In the genomic region with DNA sequence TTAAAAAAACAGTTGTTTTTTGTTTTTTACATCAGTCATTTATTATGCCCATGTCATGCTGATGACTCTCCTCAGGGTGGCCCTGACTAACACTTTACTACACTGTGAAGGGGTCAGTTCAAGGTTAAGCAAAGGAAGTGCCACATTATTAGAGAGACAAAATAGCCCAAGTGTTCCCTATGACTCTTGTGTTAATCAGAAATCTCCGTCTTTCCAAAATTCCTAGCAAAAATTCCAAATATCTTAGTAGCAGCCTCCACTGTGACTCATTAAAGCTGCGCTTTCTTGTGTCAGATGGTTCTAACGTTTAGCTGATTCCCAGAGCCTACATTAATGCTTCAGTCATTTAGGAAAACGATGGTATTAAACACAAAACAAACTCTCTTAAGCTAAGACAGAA, we compare ENCODE assay signal across 27 mouse cellular contexts. TPM values are rescaled to one million over a fixed set of nuclear protein-coding genes. Genes with fewer than 3 reads are reported as not detected.
"Had no signal": no experiment of that assay in that cellular context is flagged by ENCODE, and none has a peak within 500 bp of the region (broad histone marks: within the 10 kb centered on the region; RNA-seq: fewer than 3 reads in every experiment).

No protein-coding gene starts in this region.

- H3K4me3 ChIP-seq: kidney, embryonic 15.5 days; limb, embryonic 12.5 days; limb, embryonic 15.5 days; midbrain, embryonic 13.5 days; neural tube, embryonic 12.5 days; neural tube, embryonic 15.5 days; stomach, embryonic 15.5 days had no signal

- DNase-seq: kidney, adult 8-10 months; kidney, postnatal 10 days; kidney, postnatal 36 days; layer of hippocampus, postnatal 36 days; left cerebral cortex, postnatal 4 days; liver, postnatal 0 days; lung, embryonic 14.5 days; right cerebral cortex, adult 18-20 months; right cerebral cortex, postnatal 14 days; right cerebral cortex, postnatal 4 days; spleen, adult 18-20 months; thymus, postnatal 25 days had no signal

- H3K27ac ChIP-seq: kidney, embryonic 15.5 days; limb, embryonic 12.5 days; limb, embryonic 15.5 days; liver, embryonic 14.5 days; macrophage; midbrain, embryonic 13.5 days; neural tube, embryonic 12.5 days; neural tube, embryonic 15.5 days; stomach, embryonic 15.5 days had no signal

- ATAC-seq: liver, postnatal 0 days; lung, postnatal 0 days; midbrain, embryonic 13.5 days had no signal

- H3K27me3 ChIP-seq: kidney, embryonic 15.5 days; limb, embryonic 12.5 days; limb, embryonic 15.5 days; midbrain, embryonic 13.5 days; neural tube, embryonic 12.5 days; neural tube, embryonic 15.5 days; stomach, embryonic 15.5 days had no signal

RNA-seq across cellular contexts. Expression of gene Esm1, which starts 7.3 kb away (rescaled TPM):
- total RNA-seq: layer of hippocampus, postnatal 36 days had no signal
- polyA plus RNA-seq: macrophage had no signal

RNA-seq across cellular contexts. Expression of gene Gzmk, which starts 23.5 kb away (rescaled TPM):
- total RNA-seq: left cerebral cortex, postnatal 14 days; left cerebral cortex, postnatal 4 days; megakaryocyte, adult 5-6 weeks; midbrain, postnatal 0 days had no signal
- polyA plus RNA-seq: kidney, embryonic 15.5 days; limb, embryonic 12.5 days; limb, embryonic 15.5 days; liver, embryonic 11.5 days; liver, embryonic 14.5 days; liver, postnatal 0 days; lung, embryonic 14.5 days; lung, postnatal 0 days; macrophage; midbrain, embryonic 13.5 days; midbrain, postnatal 0 days; neural tube, embryonic 12.5 days; neural tube, embryonic 15.5 days; stomach, embryonic 15.5 days; thymus, postnatal 0 days had no signal
